Mouse (Mus musculus) myocyte (in vitro differentiated cells): ENCODE data around the gene Cd3g.

Source experiments
- CEBPB ChIP-seq: IDR thresholded peaks from 2 replicates; pipeline ENCODE4 v1.6.1; 2011; ENCODE audit warnings: mild to moderate bottlenecking, moderate library complexity; ENCODE audit not compliant: poor library complexity, insufficient read depth, severe bottlenecking
- E2F4 ChIP-seq: IDR thresholded peaks from one replicate; pipeline ENCODE4 v1.6.1; 2011; ENCODE audit warnings: mild to moderate bottlenecking, control low read depth, moderate library complexity; ENCODE audit not compliant: insufficient read depth
- MAX ChIP-seq: IDR thresholded peaks from one replicate; pipeline ENCODE4 v1.6.1; 2011; ENCODE audit warnings: low read depth, mild to moderate bottlenecking, control low read depth
- MYOD1 ChIP-seq, 3 experiments: IDR thresholded peaks; one replicate each; pipeline ENCODE4 v1.6.1; 2011; ENCODE audit warnings: control low read depth in 2 of 3, low read depth in 2 of 3, mild to moderate bottlenecking in 2 of 3, moderate library complexity in 1 of 3; ENCODE audit not compliant: insufficient read length in 2 of 3, control insufficient read depth in 1 of 3
- MYOG ChIP-seq, 3 experiments: IDR thresholded peaks; one replicate each; pipeline ENCODE4 v1.6.1; 2011; ENCODE audit warnings: control low read depth in 2 of 3, low read depth in 2 of 3, mild to moderate bottlenecking in 2 of 3; ENCODE audit not compliant: insufficient read length in 2 of 3, control insufficient read depth in 1 of 3, insufficient read depth in 1 of 3
- POLR2A ChIP-seq: IDR thresholded peaks from one replicate; pipeline ENCODE4 v1.6.1; 2011; ENCODE audit warnings: low read depth, mild to moderate bottlenecking, control low read depth, moderate library complexity; ENCODE audit not compliant: insufficient read length
- TCF12 ChIP-seq: IDR thresholded peaks from one replicate; pipeline ENCODE4 v1.6.1; 2011; ENCODE audit warnings: mild to moderate bottlenecking, control low read depth; ENCODE audit not compliant: poor library complexity, insufficient read depth, severe bottlenecking
- TCF3 ChIP-seq: IDR thresholded peaks from one replicate; pipeline ENCODE4 v1.6.1; 2011; ENCODE audit warnings: low read depth, control low read depth; ENCODE audit not compliant: insufficient read length
- USF1 ChIP-seq: IDR thresholded peaks from one replicate; pipeline ENCODE4 v1.6.1; 2011; ENCODE audit warnings: low read depth, mild to moderate bottlenecking, control low read depth, moderate library complexity

- no peak for TF ChIP-seq CEBPB
- no peak for TF ChIP-seq POLR2A
- no peak for TF ChIP-seq USF1
- no peak for TF ChIP-seq E2F4
- no peak for TF ChIP-seq MAX
- TF ChIP-seq TCF12, result no peak
- no peak for TF ChIP-seq MYOG (IDR thresholded peaks at IDR 0.05; ENCODE audit: control insufficient read depth in 1 of 3, insufficient read depth in 1 of 3, insufficient read length in 2 of 3, low read depth in 2 of 3)
- TF ChIP-seq MYOD1 (IDR thresholded peaks at IDR 0.05; ENCODE audit: control insufficient read depth in 1 of 3, insufficient read length in 2 of 3, low read depth in 2 of 3), result no peak
- TF ChIP-seq TCF3, result no peak
Observed at GRCm38 (mm10) chr9:44980242-44980641, at the start of gene Cd3g.
